Mouse (Mus musculus) forebrain, embryonic 16.5 days (tissue): Measurements from ENCODE around the gene Zbtb43. TPM values are rescaled to one million over a fixed set of nuclear protein-coding genes. Genes with fewer than 3 reads are reported as not detected.

Source experiments
- ATAC-seq: fragments of 200-750 bp; cut with Nextera tagmentation; 2 replicates; pipeline ENCODE4 v1.8.0; 2017; ENCODE audit warnings: mild to moderate bottlenecking, moderate library complexity
- H3K27ac ChIP-seq: fragments of 300-500 bp; sonication (generic); 2 replicates; pipeline ENCODE4 v1.5.1; 2014; ENCODE audit warnings: low read length, control low read depth
- H3K27me3 ChIP-seq: fragments of 300-500 bp; sonication (generic); replicated peaks from 2 replicates; pipeline ENCODE4 v1.6.1; 2014; ENCODE audit warnings: low read length; ENCODE audit not compliant: control insufficient read depth, insufficient read depth
- H3K36me3 ChIP-seq: fragments of 300-500 bp; sonication (generic); 2 replicates; pipeline ENCODE4 v1.6.1; 2014; ENCODE audit not compliant: control insufficient read depth, insufficient read depth
- H3K4me1 ChIP-seq: fragments of 300-500 bp; sonication (generic); replicated peaks from 2 replicates; pipeline ENCODE4 v1.6.1; 2014; ENCODE audit warnings: low read length; ENCODE audit not compliant: control insufficient read depth, insufficient read depth
- H3K4me2 ChIP-seq: fragments of 300-500 bp; sonication (generic); 2 replicates; pipeline ENCODE4 v1.6.1; 2014; ENCODE audit warnings: mild to moderate bottlenecking, low read length, control low read depth
- H3K4me3 ChIP-seq: fragments of 300-500 bp; sonication (generic); replicated peaks from 2 replicates; pipeline ENCODE4 v1.5.1; 2014; ENCODE audit warnings: mild to moderate bottlenecking, low read length, control low read depth
- H3K9ac ChIP-seq: fragments of 300-500 bp; sonication (generic); replicated peaks from 2 replicates; pipeline ENCODE4 v1.6.1; 2014; ENCODE audit warnings: low read depth, low read length, control low read depth
- H3K9me3 ChIP-seq: fragments of 300-500 bp; sonication (generic); 2 replicates; pipeline ENCODE4 v1.6.1; 2016; ENCODE audit warnings: low read length; ENCODE audit not compliant: control insufficient read depth
- WGBS: fragments of 180-500 bp; shearing (Covaris S2); extraction: QIAGEN DNeasy Blood & Tissue Kit; methylation state at CpG from one replicate; pipeline ENCODE4 v1.1.7; 2014; 5-methylcytosine and 5-hydroxymethylcytosine counted together
- polyA plus RNA-seq: library from polyadenylated mRNA; unstranded; fragments of >200 nt; fragmentation: Nextera tagmentation; extraction: Ambion mirVana; gene quantifications from 2 replicates; pipeline ENCODE4 v1.2.1, GENCODE M21; 2015

Gene Zbtb43
- polyA plus RNA-seq, 1 experiment from 2014 or later, result 32.7 TPM

DNA sequence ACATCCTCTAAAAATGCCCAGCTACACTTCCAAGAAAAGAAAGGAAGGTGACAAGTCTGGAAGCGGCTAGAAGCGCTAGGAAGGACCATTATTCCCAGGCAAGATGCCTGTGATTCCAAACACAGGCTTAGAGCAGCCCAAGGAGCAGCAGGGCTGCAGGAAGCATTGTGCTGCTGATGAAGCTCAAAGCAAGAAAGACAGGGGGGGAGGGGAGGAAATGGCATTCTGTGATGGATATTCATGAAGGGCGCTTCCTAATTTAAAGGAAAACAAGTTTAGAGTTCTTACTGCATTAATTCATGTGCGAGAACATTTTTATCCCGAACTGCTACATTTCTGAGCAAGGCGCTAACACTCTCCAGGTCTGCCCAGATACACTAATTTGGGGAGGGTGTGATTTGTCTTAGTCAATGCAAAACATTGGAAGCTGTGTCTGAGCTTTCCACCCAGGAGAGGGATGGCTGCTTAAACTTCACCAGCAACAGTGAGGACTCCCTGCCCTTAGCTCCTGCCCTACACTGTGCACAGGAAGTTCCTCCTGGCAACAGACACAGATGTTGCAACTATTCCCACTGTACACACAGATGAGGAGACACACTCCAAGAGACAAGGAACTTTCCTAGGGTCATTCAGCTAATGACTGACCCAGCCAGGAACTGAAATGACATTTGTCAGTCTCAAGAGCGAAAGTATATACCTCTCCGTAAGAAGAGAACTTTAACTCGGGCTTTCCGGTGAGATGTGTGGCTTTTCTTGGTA, 41.5 kb downstream of the Zbtb43 start:
- no peak for ATAC-seq
- no peaks in the 10 kb centered on the region for H3K27me3 ChIP-seq
- H3K9ac ChIP-seq, result no peak overlapping the region
- 0 out of 2 replicates have a peak, but pooled peaks cover 2% of the 10 kb centered on the region for H3K36me3 ChIP-seq
- H3K4me1 ChIP-seq, result peaks cover 33% of the 10 kb centered on the region
- H3K27ac ChIP-seq, result 0 out of 2 replicates have a peak overlapping the region, but pooled peaks have one; percentile 43
- H3K4me3 ChIP-seq, result no peak overlapping the region
- H3K9me3 ChIP-seq, result no peaks in the 10 kb centered on the region
- no peak overlapping the region for H3K4me2 ChIP-seq
- WGBS, result 64% methylated on average over 10 of the region's 10 CpGs

DNA sequence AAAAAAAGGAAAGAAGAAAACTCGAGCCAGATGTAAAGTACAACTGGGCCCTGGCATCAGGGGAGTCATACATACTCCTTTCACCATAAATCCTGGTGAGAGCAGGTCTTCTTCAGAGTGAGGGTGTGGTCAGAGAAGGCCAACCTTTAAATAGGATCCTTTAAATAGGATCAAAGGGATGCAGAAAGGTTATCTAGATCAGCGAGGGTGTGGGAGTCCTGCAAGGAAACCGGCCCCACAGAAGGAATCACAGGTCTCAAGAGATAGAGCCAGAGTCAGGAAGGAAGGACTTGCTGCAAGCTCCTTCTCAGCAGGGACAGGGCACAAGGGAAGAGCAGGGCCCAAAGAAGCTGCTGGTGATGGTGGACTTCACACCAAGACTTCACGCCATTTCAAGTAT, 50.9 kb downstream of the Zbtb43 start:
- H3K27ac ChIP-seq, result no peak overlapping the region
- no peaks in the 10 kb centered on the region for H3K36me3 ChIP-seq
- ATAC-seq, result no peak
- H3K4me2 ChIP-seq, result no peak overlapping the region
- H3K4me1 ChIP-seq, result no peaks in the 10 kb centered on the region
- H3K4me3 ChIP-seq, result no peak overlapping the region
- H3K27me3 ChIP-seq, result no peaks in the 10 kb centered on the region
- WGBS, result 90% methylated on average over 4 of the region's 4 CpGs
- H3K9me3 ChIP-seq, result no peaks in the 10 kb centered on the region
- no peak overlapping the region for H3K9ac ChIP-seq

DNA sequence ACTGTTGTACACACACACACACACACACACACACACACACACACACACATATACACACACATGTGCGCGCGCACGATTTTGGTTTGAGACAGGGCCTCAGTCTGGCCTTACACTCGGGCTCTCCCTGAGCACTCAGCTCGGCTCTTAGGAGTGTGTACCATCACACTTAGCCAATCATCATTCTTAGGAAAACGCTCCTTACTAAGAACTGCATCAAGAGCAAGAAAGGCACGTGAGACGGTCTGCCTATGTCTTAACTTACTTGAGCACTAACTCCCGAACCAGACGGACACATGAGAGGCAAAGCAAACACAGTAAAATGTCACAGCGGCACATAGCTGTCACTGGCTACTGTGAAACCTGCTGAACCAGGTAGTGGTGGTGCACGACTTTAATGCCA, 54.3 kb downstream of the Zbtb43 start:
- no peak for ATAC-seq
- H3K27ac ChIP-seq, result no peak overlapping the region
- no peak overlapping the region for H3K4me3 ChIP-seq
- no peak overlapping the region for H3K9ac ChIP-seq
- H3K27me3 ChIP-seq, result no peaks in the 10 kb centered on the region
- no peaks in the 10 kb centered on the region for H3K9me3 ChIP-seq
- 92% methylated on average over 13 of the region's 13 CpGs for WGBS
- H3K36me3 ChIP-seq, result no peaks in the 10 kb centered on the region; the same call in 1 of the 2 replicates
- no peaks in the 10 kb centered on the region for H3K4me1 ChIP-seq
- no peak overlapping the region for H3K4me2 ChIP-seq

DNA sequence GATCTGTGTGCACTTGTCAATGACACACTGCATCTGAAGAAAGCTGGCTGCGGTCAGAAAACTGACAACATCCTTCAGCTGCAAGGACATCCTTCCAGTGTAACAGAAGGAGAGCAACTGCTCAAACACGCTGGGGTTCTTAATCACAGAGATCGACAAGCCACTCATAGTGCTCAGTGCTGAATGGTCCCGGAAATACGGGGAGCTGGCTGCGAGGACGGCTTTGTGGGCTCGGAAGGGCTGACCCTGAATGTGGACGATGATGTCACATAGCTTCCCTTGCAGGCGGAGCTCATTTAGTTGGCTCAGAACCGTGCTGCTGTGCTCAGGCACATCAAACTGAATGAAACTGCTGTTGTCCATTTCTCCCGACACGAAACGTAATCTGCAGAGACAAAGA, 56.2 kb downstream of the Zbtb43 start:
- H3K4me1 ChIP-seq, result no peaks in the 10 kb centered on the region
- no peaks in the 10 kb centered on the region for H3K27me3 ChIP-seq
- no peak overlapping the region for H3K4me2 ChIP-seq
- H3K4me3 ChIP-seq, result no peak overlapping the region
- H3K36me3 ChIP-seq, result no peaks in the 10 kb centered on the region; the same call in 1 of the 2 replicates
- no peaks in the 10 kb centered on the region for H3K9me3 ChIP-seq
- no peak for ATAC-seq
- no peak overlapping the region for H3K9ac ChIP-seq
- 72% methylated on average over 14 of the region's 14 CpGs for WGBS
- no peak overlapping the region for H3K27ac ChIP-seq

DNA sequence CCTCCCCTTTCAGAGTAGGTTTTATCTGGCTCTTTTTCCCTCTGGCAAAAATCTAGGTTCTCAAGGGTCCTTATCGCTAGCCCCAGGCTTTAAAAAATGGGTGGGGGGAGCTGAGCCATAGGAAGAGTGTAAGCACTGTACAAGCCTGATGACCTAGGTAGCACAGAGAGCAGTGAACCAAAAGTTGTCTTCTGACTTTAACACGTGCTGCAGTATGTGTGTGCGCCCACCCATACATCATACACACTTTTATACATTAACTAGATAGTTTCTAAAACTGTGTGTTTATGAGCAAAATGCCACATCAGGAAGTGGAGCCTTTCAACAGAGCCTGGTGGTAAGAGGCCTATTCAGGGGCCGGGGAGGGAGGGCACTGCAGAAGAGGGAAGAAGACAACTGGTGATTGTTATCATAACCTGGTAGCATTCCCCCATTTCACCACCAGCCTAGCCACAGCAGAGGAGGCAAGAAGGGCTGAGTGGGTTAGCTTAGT, 64.8 kb downstream of the Zbtb43 start:
- no peak overlapping the region for H3K9ac ChIP-seq
- 87% methylated on average over 4 of the region's 4 CpGs for WGBS
- H3K36me3 ChIP-seq, result no peaks in the 10 kb centered on the region
- no peak overlapping the region for H3K27ac ChIP-seq
- ATAC-seq, result no peak
- 0 out of 2 replicates have a peak, but pooled peaks cover 3% of the 10 kb centered on the region for H3K4me1 ChIP-seq
- no peak overlapping the region for H3K4me3 ChIP-seq
- no peaks in the 10 kb centered on the region for H3K27me3 ChIP-seq
- no peak overlapping the region for H3K4me2 ChIP-seq
- no peaks in the 10 kb centered on the region for H3K9me3 ChIP-seq

DNA sequence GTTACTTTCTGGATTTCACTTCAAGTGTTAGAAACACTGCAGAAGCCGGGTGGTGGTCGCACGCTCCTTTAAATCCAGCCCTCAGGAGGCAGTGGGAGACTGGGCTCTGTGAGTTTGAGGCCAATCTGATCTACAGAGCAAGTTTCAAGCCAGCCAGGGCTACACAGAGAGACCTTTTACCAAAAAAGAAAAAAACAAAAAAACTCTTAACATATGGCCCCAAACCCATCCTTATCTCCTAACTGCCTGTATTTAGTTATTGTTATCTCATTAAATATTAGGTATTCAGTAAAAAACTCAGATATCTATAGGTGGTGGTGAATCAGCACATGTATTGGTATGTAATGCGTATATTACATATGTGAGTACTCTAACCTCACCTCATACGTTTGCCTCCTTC, 65.7 kb downstream of the Zbtb43 start:
- no peak overlapping the region for H3K4me3 ChIP-seq
- no peak for ATAC-seq
- WGBS, result 64% methylated on average over 5 of the region's 5 CpGs

DNA sequence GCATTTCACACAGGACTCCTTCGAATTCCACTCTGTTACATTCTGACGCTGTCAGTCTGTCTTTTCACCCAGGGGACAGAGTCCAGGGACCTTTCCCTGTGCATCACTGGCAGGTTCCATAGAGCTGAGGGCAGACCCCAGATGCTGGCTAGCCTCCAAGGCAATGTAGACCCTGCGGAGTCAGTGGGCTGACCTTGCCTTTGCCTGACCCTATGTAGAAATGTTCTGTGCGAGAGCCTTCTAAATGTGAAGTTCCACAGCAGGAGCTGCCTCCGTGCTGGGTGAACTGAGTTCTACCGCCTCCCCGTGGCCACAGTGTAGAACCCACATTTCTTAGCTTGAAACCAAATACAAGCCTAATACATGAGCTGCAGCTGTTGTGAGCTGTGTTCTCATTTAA, 66.1 kb downstream of the Zbtb43 start:
- no peaks in the 10 kb centered on the region for H3K27me3 ChIP-seq
- H3K36me3 ChIP-seq, result no peaks in the 10 kb centered on the region
- 0 out of 2 replicates have a peak, but pooled peaks cover 3% of the 10 kb centered on the region for H3K4me1 ChIP-seq
- H3K27ac ChIP-seq, result no peak overlapping the region
- H3K9ac ChIP-seq, result no peak overlapping the region
- H3K9me3 ChIP-seq, result no peaks in the 10 kb centered on the region
- no peak overlapping the region for H3K4me3 ChIP-seq
- no peak overlapping the region for H3K4me2 ChIP-seq
- 0 out of 2 replicates have a peak, but pooled peaks have one; percentile 47 for ATAC-seq
- 37% methylated on average over 7 of the region's 7 CpGs for WGBS

More for the DNA sequence above, 65.7 kb downstream of the Zbtb43 start:
- no peak overlapping the region for H3K9ac ChIP-seq
- H3K27me3 ChIP-seq, result no peaks in the 10 kb centered on the region
- H3K4me1 ChIP-seq, result 0 out of 2 replicates have a peak, but pooled peaks cover 3% of the 10 kb centered on the region
- no peak overlapping the region for H3K27ac ChIP-seq
- no peaks in the 10 kb centered on the region for H3K9me3 ChIP-seq
- no peak overlapping the region for H3K4me2 ChIP-seq
- H3K36me3 ChIP-seq, result no peaks in the 10 kb centered on the region

DNA sequence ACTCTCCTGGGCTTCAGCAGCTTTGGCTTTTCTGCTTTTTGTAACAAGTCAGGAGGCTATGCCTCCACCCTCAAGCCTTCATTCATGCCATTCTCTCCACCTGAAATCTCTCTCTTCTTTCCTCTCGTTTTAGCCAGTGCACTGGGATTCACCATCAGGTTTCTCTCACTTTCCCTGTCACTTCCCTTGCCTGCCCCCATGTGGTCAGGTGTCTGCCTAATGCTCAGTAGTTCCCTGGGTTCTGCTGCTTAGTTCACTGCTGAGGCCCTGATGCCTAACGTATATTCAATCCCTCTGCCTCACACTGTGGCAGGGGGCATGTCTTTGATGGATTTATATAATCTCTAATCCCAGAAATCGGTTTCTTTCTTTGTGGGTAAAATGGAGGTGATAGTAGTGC, 67.1 kb downstream of the Zbtb43 start:
- Histone ChIP-seq H3K27ac (no peak overlapping the region), H3K4me1 (no peaks in the 10 kb centered on the region), H3K4me2 (no peak overlapping the region), H3K9ac (no peak overlapping the region), H3K9me3 (peaks cover under 1% of the 10 kb centered on the region; the same call in 1 of the 2 replicates), H3K36me3 (no peaks in the 10 kb centered on the region), H3K4me3 (no peak overlapping the region), H3K27me3 (no peaks in the 10 kb centered on the region)
- ATAC-seq, result no peak
- 41% methylated on average over 3 of the region's 3 CpGs for WGBS

DNA sequence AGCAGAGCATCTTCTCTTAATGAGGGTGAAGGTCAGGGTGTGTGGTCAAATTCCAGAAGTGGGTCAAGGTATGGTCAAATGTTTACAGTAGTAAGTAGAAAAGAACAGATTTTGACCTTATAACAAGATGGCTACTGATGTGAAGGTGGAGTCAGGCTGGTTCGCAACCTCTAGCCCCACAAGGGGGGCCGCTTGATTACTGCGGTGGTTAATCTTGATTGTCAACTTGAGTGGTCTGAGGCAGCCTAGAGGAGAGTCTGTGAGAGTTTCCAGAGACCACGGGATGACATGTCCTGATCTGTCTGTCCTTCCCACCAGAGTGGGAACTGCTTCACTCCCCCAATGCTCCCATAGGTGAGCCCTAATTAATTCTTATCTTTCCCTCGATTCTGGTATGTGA, 67.8 kb downstream of the Zbtb43 start:
- Histone ChIP-seq H3K4me1 (no peaks in the 10 kb centered on the region), H3K9me3 (peaks cover 2% of the 10 kb centered on the region; the same call in 1 of the 2 replicates), H3K27ac (no peak overlapping the region), H3K4me2 (no peak overlapping the region), H3K9ac (no peak overlapping the region), H3K4me3 (no peak overlapping the region), H3K36me3 (no peaks in the 10 kb centered on the region), H3K27me3 (no peaks in the 10 kb centered on the region)
- ATAC-seq, result no peak
- 92% methylated on average over 5 of the region's 5 CpGs for WGBS
